Mouse (Mus musculus): Measurements from ENCODE around the gene Vwa8. TPM values are rescaled to one million over a fixed set of nuclear protein-coding genes. Genes with fewer than 3 reads are reported as not detected.

Vwa8 gene
- polyA plus RNA-seq, 1 experiment from 2014 or later: 6.0 TPM

GRCm38 (mm10) chr14:79034511-79034913, 185.7 kb downstream of the Vwa8 start:
- Histone ChIP-seq H3K4me1 (replicated peaks) (no peaks in the 10 kb centered on the region), H3K27me3 (no peaks in the 10 kb centered on the region), H3K9me3 (replicated peaks) (no peaks in the 10 kb centered on the region), H3K9ac (no peak overlapping the region), H3K4me3 (replicated peaks) (no peak overlapping the region), H3K27ac (no peak overlapping the region), H3K4me2 (no peak overlapping the region), H3K36me3 (no peaks in the 10 kb centered on the region)
- ATAC-seq (ENCODE audit: low read depth): no peak
- no peak for DNase-seq
- 45% methylated on average over 9 of the region's 9 CpGs for WGBS (ENCODE audit: insufficient replicate concordance)

GRCm38 (mm10) chr14:79035575-79035974, 186.7 kb downstream of the Vwa8 start:
- Histone ChIP-seq H3K4me3 (replicated peaks) (no peak overlapping the region), H3K27me3 (no peaks in the 10 kb centered on the region), H3K36me3 (no peaks in the 10 kb centered on the region), H3K9ac (no peak overlapping the region), H3K9me3 (replicated peaks) (no peaks in the 10 kb centered on the region), H3K4me1 (replicated peaks) (no peaks in the 10 kb centered on the region), H3K4me2 (no peak overlapping the region), H3K27ac (no peak overlapping the region)
- 80% methylated on average over 9 of the region's 9 CpGs for WGBS (ENCODE audit: insufficient replicate concordance)
- DNase-seq (no peak), ATAC-seq (ENCODE audit: low read depth) (no peak)

- no peak for ATAC-seq (ENCODE audit: low read depth)
- Histone ChIP-seq H3K36me3 (no peaks in the 10 kb centered on the region), H3K4me3 (replicated peaks) (no peak overlapping the region), H3K4me1 (replicated peaks) (0 out of 2 replicates have a peak, but pooled peaks cover 3% of the 10 kb centered on the region), H3K9ac (no peak overlapping the region), H3K4me2 (no peak overlapping the region), H3K9me3 (replicated peaks) (no peaks in the 10 kb centered on the region), H3K27ac (no peak overlapping the region), H3K27me3 (no peaks in the 10 kb centered on the region)
- no peak for DNase-seq
- 54% methylated on average over 2 of the region's 2 CpGs for WGBS (ENCODE audit: insufficient replicate concordance)
Observed at GRCm38 (mm10) chr14:79047186-79047585, 198.3 kb downstream of the Vwa8 start.

GRCm38 (mm10) chr14:79047956-79048355, 199.1 kb downstream of the Vwa8 start:
- H3K9me3 ChIP-seq (replicated peaks): no peaks in the 10 kb centered on the region
- no peaks in the 10 kb centered on the region for H3K27me3 ChIP-seq
- DNase-seq: no peak
- no peaks in the 10 kb centered on the region for H3K36me3 ChIP-seq
- H3K27ac ChIP-seq: no peak overlapping the region
- 65% methylated on average over 6 of the region's 6 CpGs for WGBS (ENCODE audit: insufficient replicate concordance)
- no peak for ATAC-seq (ENCODE audit: low read depth)
- no peak overlapping the region for H3K4me3 ChIP-seq (replicated peaks)
- H3K4me2 ChIP-seq: no peak overlapping the region
- no peak overlapping the region for H3K9ac ChIP-seq
- H3K4me1 ChIP-seq (replicated peaks): 0 out of 2 replicates have a peak, but pooled peaks cover 3% of the 10 kb centered on the region

GRCm38 (mm10) chr14:79049544-79049943, 200.7 kb downstream of the Vwa8 start:
- 73% methylated on average over 11 of the region's 11 CpGs for WGBS (ENCODE audit: insufficient replicate concordance)
- no peak for ATAC-seq (ENCODE audit: low read depth)
- Histone ChIP-seq H3K36me3 (no peaks in the 10 kb centered on the region), H3K9me3 (replicated peaks) (no peaks in the 10 kb centered on the region), H3K9ac (no peak overlapping the region), H3K27me3 (no peaks in the 10 kb centered on the region), H3K27ac (no peak overlapping the region), H3K4me3 (replicated peaks) (no peak overlapping the region), H3K4me1 (replicated peaks) (0 out of 2 replicates have a peak, but pooled peaks cover 3% of the 10 kb centered on the region), H3K4me2 (no peak overlapping the region)
- DNase-seq: no peak

GRCm38 (mm10) chr14:79065636-79066035, 216.8 kb downstream of the Vwa8 start:
- no peak overlapping the region for H3K4me2 ChIP-seq
- H3K9ac ChIP-seq: no peak overlapping the region
- ATAC-seq (ENCODE audit: low read depth): no peak
- H3K36me3 ChIP-seq: 0 out of 2 replicates have a peak, but pooled peaks cover 3% of the 10 kb centered on the region
- H3K4me3 ChIP-seq (replicated peaks): no peak overlapping the region
- 69% methylated on average over 3 of the region's 3 CpGs for WGBS (ENCODE audit: insufficient replicate concordance)
- no peaks in the 10 kb centered on the region for H3K4me1 ChIP-seq (replicated peaks)
- H3K27ac ChIP-seq: no peak overlapping the region
- DNase-seq: no peak
- H3K27me3 ChIP-seq: no peaks in the 10 kb centered on the region
- H3K9me3 ChIP-seq (replicated peaks): no peaks in the 10 kb centered on the region

GRCm38 (mm10) chr14:79069515-79069914, 220.7 kb downstream of the Vwa8 start:
- Histone ChIP-seq H3K9ac (no peak overlapping the region), H3K4me1 (replicated peaks) (no peaks in the 10 kb centered on the region), H3K4me3 (replicated peaks) (no peak overlapping the region), H3K4me2 (no peak overlapping the region), H3K9me3 (replicated peaks) (no peaks in the 10 kb centered on the region), H3K27ac (no peak overlapping the region), H3K36me3 (no peaks in the 10 kb centered on the region), H3K27me3 (no peaks in the 10 kb centered on the region)
- ATAC-seq (ENCODE audit: low read depth) (no peak), DNase-seq (no peak)
- 88% methylated on average over 1 of the region's 1 CpGs for WGBS (ENCODE audit: insufficient replicate concordance)

- Histone ChIP-seq H3K9ac (no peak overlapping the region), H3K4me2 (no peak overlapping the region), H3K27ac (no peak overlapping the region), H3K4me1 (replicated peaks) (no peaks in the 10 kb centered on the region), H3K9me3 (replicated peaks) (no peaks in the 10 kb centered on the region), H3K4me3 (replicated peaks) (no peak overlapping the region), H3K27me3 (no peaks in the 10 kb centered on the region), H3K36me3 (no peaks in the 10 kb centered on the region)
- DNase-seq (no peak), ATAC-seq (ENCODE audit: low read depth) (no peak)
- WGBS (ENCODE audit: insufficient replicate concordance): 76% methylated on average over 8 of the region's 8 CpGs
Observed at GRCm38 (mm10) chr14:79074786-79075185, 225.9 kb downstream of the Vwa8 start.

GRCm38 (mm10) chr14:79076560-79077300, 227.9 kb downstream of the Vwa8 start:
- Histone ChIP-seq H3K4me3 (replicated peaks) (no peak overlapping the region), H3K36me3 (no peaks in the 10 kb centered on the region), H3K27ac (no peak overlapping the region), H3K4me2 (no peak overlapping the region), H3K9me3 (replicated peaks) (no peaks in the 10 kb centered on the region), H3K27me3 (no peaks in the 10 kb centered on the region), H3K9ac (no peak overlapping the region), H3K4me1 (replicated peaks) (no peaks in the 10 kb centered on the region)
- 72% methylated on average over 9 of the region's 9 CpGs for WGBS (ENCODE audit: insufficient replicate concordance)
- DNase-seq (no peak), ATAC-seq (ENCODE audit: low read depth) (no peak)

- H3K36me3 ChIP-seq: no peaks in the 10 kb centered on the region
- H3K4me2 ChIP-seq: no peak overlapping the region
- WGBS (ENCODE audit: insufficient replicate concordance): 58% methylated on average over 7 of the region's 7 CpGs
- DNase-seq (no peak), ATAC-seq (ENCODE audit: low read depth) (no peak)
- H3K4me3 ChIP-seq (replicated peaks): no peak overlapping the region
- no peaks in the 10 kb centered on the region for H3K27me3 ChIP-seq
- H3K27ac ChIP-seq: no peak overlapping the region
- H3K9me3 ChIP-seq (replicated peaks): no peaks in the 10 kb centered on the region
- no peak overlapping the region for H3K9ac ChIP-seq
- no peaks in the 10 kb centered on the region for H3K4me1 ChIP-seq (replicated peaks)
Observed at GRCm38 (mm10) chr14:79083573-79083972, 234.7 kb downstream of the Vwa8 start.

GRCm38 (mm10) chr14:79086006-79086405, 237.2 kb downstream of the Vwa8 start:
- Histone ChIP-seq H3K9ac (no peak overlapping the region), H3K27ac (no peak overlapping the region), H3K9me3 (replicated peaks) (no peaks in the 10 kb centered on the region), H3K36me3 (no peaks in the 10 kb centered on the region), H3K4me2 (no peak overlapping the region), H3K4me3 (replicated peaks) (no peak overlapping the region), H3K27me3 (no peaks in the 10 kb centered on the region), H3K4me1 (replicated peaks) (no peaks in the 10 kb centered on the region)
- WGBS (ENCODE audit: insufficient replicate concordance): 76% methylated on average over 5 of the region's 5 CpGs
- ATAC-seq (ENCODE audit: low read depth): no peak
- DNase-seq: no peak

- no peak overlapping the region for H3K4me3 ChIP-seq (replicated peaks)
- H3K9ac ChIP-seq: no peak overlapping the region
- no peaks in the 10 kb centered on the region for H3K27me3 ChIP-seq
- H3K4me1 ChIP-seq (replicated peaks): no peaks in the 10 kb centered on the region
- no peaks in the 10 kb centered on the region for H3K9me3 ChIP-seq (replicated peaks)
- H3K27ac ChIP-seq: no peak overlapping the region
- DNase-seq (no peak), ATAC-seq (ENCODE audit: low read depth) (no peak)
- peaks cover 5% of the 10 kb centered on the region for H3K36me3 ChIP-seq
- 34% methylated on average over 2 of the region's 2 CpGs for WGBS (ENCODE audit: insufficient replicate concordance)
- H3K4me2 ChIP-seq: no peak overlapping the region
Observed at GRCm38 (mm10) chr14:79089464-79089863, 240.6 kb downstream of the Vwa8 start.

All from liver, embryonic 13.5 days (tissue).